ENCODE assay signal across 11 mouse cellular contexts in the genomic region with DNA sequence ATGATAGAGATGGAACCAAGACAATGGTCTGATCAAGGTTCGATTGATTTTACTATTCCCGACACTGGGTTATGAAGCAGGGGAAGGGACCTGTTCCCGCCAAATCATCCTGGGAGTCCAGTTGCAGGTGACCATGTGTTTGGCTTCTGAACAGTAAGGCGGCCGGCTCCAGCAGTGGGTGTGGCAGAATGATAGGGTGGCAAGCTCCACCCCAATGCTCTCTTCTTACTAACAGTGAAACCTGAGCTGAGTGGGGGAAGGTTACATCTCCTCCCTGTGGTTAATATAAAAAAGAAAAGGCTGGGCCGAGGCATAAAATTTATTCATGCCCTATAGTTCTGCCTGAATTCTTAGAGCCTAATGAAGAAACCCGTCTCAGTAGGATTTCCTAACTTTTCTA. TPM values are rescaled to one million over a fixed set of nuclear protein-coding genes. Genes with fewer than 3 reads are reported as not detected.
DNase-seq lines count a peak whose midpoint lies in the region; ATAC-seq and TF ChIP-seq lines count a peak whose summit lies in the region.
"Had no signal": no experiment of that assay in that cellular context is flagged by ENCODE, and none has a peak within 500 bp of the region (broad histone marks: within the 10 kb centered on the region; RNA-seq: fewer than 3 reads in every experiment).

No protein-coding gene starts in this region.

- peak; percentile 52 for DNase-seq in kidney, adult 2 months
- DNase-seq in MEL-GATA-1-ER (ENCODE audit: extremely low read depth, low read depth) (peak; percentile 50), adipocyte (ENCODE audit: low spot score) (no peak)
- DNase-seq in kidney, postnatal 36 days, result peak; percentile 34 to 53
- no peak for DNase-seq in midbrain, embryonic 11.5 days (ENCODE audit: low spot score, missing footprints)
- DNase-seq: heart, postnatal 14 days; lung, postnatal 10 days had no signal

- peaks cover 9% of the 10 kb centered on the region for H3K9me3 ChIP-seq in kidney, embryonic 16.5 days (ENCODE audit: low read length)
- H3K9me3 ChIP-seq in midbrain, embryonic 11.5 days (ENCODE audit: control insufficient read depth, low read length), result no peaks in the 10 kb centered on the region
- H3K9me3 ChIP-seq: embryonic facial prominence, embryonic 15.5 days had no signal

- H3ac ChIP-seq in myocyte (ENCODE audit: control insufficient read depth, insufficient read length), result no peak overlapping the region

- H3K4me1 ChIP-seq in kidney, adult 2 months (ENCODE audit: control insufficient read depth, insufficient read depth, low read length), result no peaks in the 10 kb centered on the region
- H3K4me1 ChIP-seq in kidney, embryonic 16.5 days (ENCODE audit: insufficient read depth, low read length), result no peaks in the 10 kb centered on the region
- no peaks in the 10 kb centered on the region for H3K4me1 ChIP-seq in midbrain, embryonic 11.5 days (ENCODE audit: control insufficient read depth, insufficient read depth, low read length)
- H3K4me1 ChIP-seq: embryonic facial prominence, embryonic 15.5 days had no signal

- no peak overlapping the region for H3K4me2 ChIP-seq in kidney, embryonic 16.5 days (replicated peaks; ENCODE audit: low read depth, low read length)
- H3K4me2 ChIP-seq in myocyte (ENCODE audit: low read depth), result peak overlapping the region; percentile 49
- no peak overlapping the region for H3K4me2 ChIP-seq in midbrain, embryonic 11.5 days
- H3K4me2 ChIP-seq: embryonic facial prominence, embryonic 15.5 days had no signal

- H3K27me3 ChIP-seq in kidney, adult 2 months (replicated peaks; ENCODE audit: control insufficient read depth, insufficient read depth, low read length), result no peaks in the 10 kb centered on the region
- H3K27me3 ChIP-seq in kidney, embryonic 16.5 days (ENCODE audit: insufficient read depth, low read length), result no peaks in the 10 kb centered on the region
- H3K27me3 ChIP-seq in myocyte (ENCODE audit: control insufficient read depth, insufficient read depth, insufficient read length), result no peaks in the 10 kb centered on the region
- no peaks in the 10 kb centered on the region for H3K27me3 ChIP-seq in midbrain, embryonic 11.5 days (ENCODE audit: control insufficient read depth, insufficient read depth, low read length)
- H3K27me3 ChIP-seq: embryonic facial prominence, embryonic 15.5 days had no signal

- no peak for TF ChIP-seq POLR2A in kidney, adult 2 months (IDR thresholded peaks at IDR 0.05; ENCODE audit: low read depth, low read length)
- no peak for TF ChIP-seq POLR2A in myocyte (IDR thresholded peaks at IDR 0.05; ENCODE audit: insufficient read length, low read depth)

- no peaks in the 10 kb centered on the region for H3K79me2 ChIP-seq in myocyte (ENCODE audit: control insufficient read depth, insufficient read depth)

- no peak overlapping the region for H3K4me3 ChIP-seq in kidney, adult 2 months (ENCODE audit: insufficient read depth, low read depth, low read length)
- H3K4me3 ChIP-seq in kidney, embryonic 16.5 days (ENCODE audit: low read length), result no peak overlapping the region
- no peak overlapping the region for H3K4me3 ChIP-seq in myocyte
- H3K4me3 ChIP-seq in midbrain, embryonic 11.5 days (ENCODE audit: low read depth, low read length), result no peak overlapping the region
- H3K4me3 ChIP-seq: embryonic facial prominence, embryonic 15.5 days had no signal

- 35% methylated on average over 7 of the region's 7 CpGs for WGBS in kidney, adult 2 months
- WGBS in kidney, embryonic 16.5 days, result 41% methylated on average over 7 of the region's 7 CpGs
- 85% methylated on average over 7 of the region's 7 CpGs for WGBS in midbrain, embryonic 11.5 days

- TF ChIP-seq CTCF in kidney, adult 2 months (conservative IDR thresholded peaks at IDR 0.05; ENCODE audit: insufficient read depth, insufficient read length, low read depth, low read length), result no peak

- no peak for ATAC-seq in kidney, embryonic 16.5 days (ENCODE audit: low FRiP score, low TSS enrichment)
- ATAC-seq in activated CD4-positive, CD25-positive, alpha-beta regulatory T cell, adult 4 months, result no peak
- ATAC-seq in midbrain, embryonic 11.5 days (ENCODE audit: low FRiP score), result no peak

- H3K27ac ChIP-seq in kidney, adult 2 months (ENCODE audit: insufficient read depth, low read depth, low read length), result no peak overlapping the region
- no peak overlapping the region; the same call in 1 of the 2 replicates for H3K27ac ChIP-seq in kidney, embryonic 16.5 days (ENCODE audit: low read length)
- no peak overlapping the region for H3K27ac ChIP-seq in midbrain, embryonic 11.5 days (ENCODE audit: low read depth, low read length)
- H3K27ac ChIP-seq: embryonic facial prominence, embryonic 15.5 days had no signal

- no peaks in the 10 kb centered on the region for H3K36me3 ChIP-seq in kidney, adult 2 months (ENCODE audit: control insufficient read depth, insufficient read depth, low read length)
- no peaks in the 10 kb centered on the region for H3K36me3 ChIP-seq in kidney, embryonic 16.5 days (ENCODE audit: insufficient read depth, low read length)
- H3K36me3 ChIP-seq in myocyte (ENCODE audit: control insufficient read depth, insufficient read depth), result no peaks in the 10 kb centered on the region
- H3K36me3 ChIP-seq in midbrain, embryonic 11.5 days (ENCODE audit: control insufficient read depth, insufficient read depth, low read length), result no peaks in the 10 kb centered on the region
- H3K36me3 ChIP-seq: embryonic facial prominence, embryonic 15.5 days had no signal

- H3K9ac ChIP-seq in kidney, embryonic 16.5 days (replicated peaks; ENCODE audit: low read length), result no peak overlapping the region
- no peak overlapping the region for H3K9ac ChIP-seq in midbrain, embryonic 11.5 days (ENCODE audit: low read length)
- H3K9ac ChIP-seq: embryonic facial prominence, embryonic 15.5 days had no signal

TF ChIP-seq in myocyte, 11 proteins besides CTCF, POLR2A, EP300 and RAD21:
- TF ChIP-seq MYOD1 (IDR thresholded peaks at IDR 0.05; ENCODE audit: control insufficient read depth in 1 of 3, insufficient read length in 2 of 3, low read depth in 2 of 3) (peak in 2 of 3 experiments; percentile 20 to 74), MYOG (IDR thresholded peaks at IDR 0.05; ENCODE audit: control insufficient read depth in 1 of 3, insufficient read depth in 1 of 3, insufficient read length in 2 of 3, low read depth in 2 of 3) (peak in 1 of 3 experiments; percentile 61), E2F4 (IDR thresholded peaks at IDR 0.05; ENCODE audit: insufficient read depth) (no peak)

RNA-seq across cellular contexts. Expression of a gene that starts 8.4 kb away (rescaled TPM):
- polyA plus RNA-seq in kidney, adult 2 months (2012; rRNA removed), result 50.7 and 51.4 TPM in 2 replicates
- polyA plus RNA-seq in kidney, embryonic 16.5 days (2015; fragmentation: Nextera tagmentation; extraction: Ambion mirVana), result 33.6 and 37.3 TPM in 2 replicates
- 104 TPM for polyA plus RNA-seq in myocyte (2012; fragmentation: generic; extraction: Trizol)
- polyA plus RNA-seq in activated CD4-positive, CD25-positive, alpha-beta regulatory T cell, adult 4 months (2017; shearing (Covaris generic)), result 10 to 100 TPM; 22.5 to 24.6 TPM
- 26.9 and 29.8 TPM in 2 replicates for polyA plus RNA-seq in midbrain, embryonic 11.5 days (2014; fragmentation: Nextera tagmentation; extraction: Ambion mirVana)

RNA-seq across cellular contexts. Expression of a gene that starts 11.2 kb away (rescaled TPM):
- polyA plus RNA-seq in kidney, adult 2 months (2012; rRNA removed), result 0.08 and 0.15 TPM in 2 replicates
- not detected in 2 replicates for polyA plus RNA-seq in kidney, embryonic 16.5 days (2015; fragmentation: Nextera tagmentation; extraction: Ambion mirVana)
- polyA plus RNA-seq in myocyte (2012; fragmentation: generic; extraction: Trizol), result not detected
- polyA plus RNA-seq in activated CD4-positive, CD25-positive, alpha-beta regulatory T cell, adult 4 months (2017; shearing (Covaris generic)), result not detected
- not detected in 2 replicates for polyA plus RNA-seq in midbrain, embryonic 11.5 days (2014; fragmentation: Nextera tagmentation; extraction: Ambion mirVana)
- polyA plus RNA-seq: embryonic facial prominence, embryonic 15.5 days had no signal

RNA-seq across cellular contexts. Expression of a gene that starts 18.5 kb away (rescaled TPM):
- polyA plus RNA-seq in kidney, adult 2 months (2012; rRNA removed), result 15.6 and 22.1 TPM in 2 replicates
- 89.2 and 89.4 TPM in 2 replicates for polyA plus RNA-seq in kidney, embryonic 16.5 days (2015; fragmentation: Nextera tagmentation; extraction: Ambion mirVana)
- polyA plus RNA-seq in myocyte (2012; fragmentation: generic; extraction: Trizol), result 46.3 TPM
- 10 to 100 TPM; 50.9 to 58.1 TPM for polyA plus RNA-seq in activated CD4-positive, CD25-positive, alpha-beta regulatory T cell, adult 4 months (2017; shearing (Covaris generic))
- polyA plus RNA-seq in midbrain, embryonic 11.5 days (2014; fragmentation: Nextera tagmentation; extraction: Ambion mirVana), result 58.4 and 62.2 TPM in 2 replicates

RNA-seq across cellular contexts. Expression of a gene that starts 32.6 kb away (rescaled TPM):
- polyA plus RNA-seq in kidney, adult 2 months (2012; rRNA removed), result 5.6 and 6.0 TPM in 2 replicates
- 35.2 and 38.1 TPM in 2 replicates for polyA plus RNA-seq in kidney, embryonic 16.5 days (2015; fragmentation: Nextera tagmentation; extraction: Ambion mirVana)
- 38.3 TPM for polyA plus RNA-seq in myocyte (2012; fragmentation: generic; extraction: Trizol)
- polyA plus RNA-seq in activated CD4-positive, CD25-positive, alpha-beta regulatory T cell, adult 4 months (2017; shearing (Covaris generic)), result not detected
- polyA plus RNA-seq in midbrain, embryonic 11.5 days (2014; fragmentation: Nextera tagmentation; extraction: Ambion mirVana), result 18.0 and 18.9 TPM in 2 replicates

RNA-seq across cellular contexts. Expression of a gene that starts 43.1 kb away (rescaled TPM):
- 16.1 and 20.2 TPM in 2 replicates for polyA plus RNA-seq in kidney, adult 2 months (2012; rRNA removed)
- 95.5 and 98.5 TPM in 2 replicates for polyA plus RNA-seq in kidney, embryonic 16.5 days (2015; fragmentation: Nextera tagmentation; extraction: Ambion mirVana)
- polyA plus RNA-seq in myocyte (2012; fragmentation: generic; extraction: Trizol), result 247 TPM
- polyA plus RNA-seq in activated CD4-positive, CD25-positive, alpha-beta regulatory T cell, adult 4 months (2017; shearing (Covaris generic)), result 10 to 100 TPM; 21.1 to 31.2 TPM
- polyA plus RNA-seq in midbrain, embryonic 11.5 days (2014; fragmentation: Nextera tagmentation; extraction: Ambion mirVana), result 66.9 and 75.6 TPM in 2 replicates

Comparison
In these comparisons a context has a peak if more than half of its experiments do, and no peak if none do; other contexts are left out.
1. DNase-seq: peak in kidney, adult 2 months (single experiment), MEL-GATA-1-ER (single experiment) and kidney, postnatal 36 days (2 of 2); none in adipocyte (single experiment) and midbrain, embryonic 11.5 days (single experiment).